Mouse (Mus musculus): Measurements from ENCODE around the gene Cmtm4.

GRCm38 (mm10) chr8:104422313-104422712, 26.7 kb upstream of the Cmtm4 start:
- no peak for TF ChIP-seq POLR2A (IDR thresholded peaks at IDR 0.05; ENCODE audit: extremely low read depth, insufficient read depth, low read length)
- no peak for TF ChIP-seq CTCF (IDR thresholded peaks at IDR 0.05; ENCODE audit: low read depth, low read length)
